Mouse (Mus musculus) embryonic facial prominence, embryonic 11.5 days (tissue): ENCODE results near the gene Htr2c. TPM values are rescaled to one million over a fixed set of nuclear protein-coding genes. Genes with fewer than 3 reads are reported as not detected.

ENCODE experiments used
- ATAC-seq: fragments of 200-750 bp; cut with Nextera tagmentation; replicated peaks from 2 replicates; pipeline ENCODE4 v1.8.0; 2017; ENCODE audit warnings: low read depth; ENCODE audit not compliant: insufficient number of reproducible peaks, low FRiP score, low TSS enrichment
- DNase-seq: peaks from one replicate; pipeline ENCODE4 v3.0.0-alpha.2; 2015; ENCODE audit warnings: low spot score
- H3K27ac ChIP-seq: fragments of 300-500 bp; sonication (generic); replicated peaks from 2 replicates; pipeline ENCODE4 v1.5.1; 2014; ENCODE audit warnings: mild to moderate bottlenecking, low read depth, low read length, control low read depth
- H3K27me3 ChIP-seq: fragments of 300-500 bp; sonication (generic); 2 replicates; pipeline ENCODE4 v1.6.1; 2014; ENCODE audit warnings: mild to moderate bottlenecking, low read length, moderate library complexity, mixed read lengths; ENCODE audit not compliant: control insufficient read depth, insufficient read depth
- H3K36me3 ChIP-seq: fragments of 300-500 bp; sonication (generic); replicated peaks from 2 replicates; pipeline ENCODE4 v1.6.1; 2014; ENCODE audit warnings: low read depth, mild to moderate bottlenecking, low read length, moderate library complexity, mixed read lengths; ENCODE audit not compliant: control insufficient read depth, insufficient read depth
- H3K4me1 ChIP-seq: fragments of 300-500 bp; sonication (generic); 2 replicates; pipeline ENCODE4 v1.6.1; 2014; ENCODE audit warnings: low read length, mixed read lengths; ENCODE audit not compliant: control insufficient read depth, insufficient read depth
- H3K4me2 ChIP-seq: fragments of 300-500 bp; sonication (generic); 2 replicates; pipeline ENCODE4 v1.6.1; 2014; ENCODE audit warnings: low read depth, mild to moderate bottlenecking, control low read depth, low read length, moderate library complexity
- H3K4me3 ChIP-seq: fragments of 300-500 bp; sonication (generic); 2 replicates; pipeline ENCODE4 v1.5.1; 2014; ENCODE audit warnings: low read depth, low read length, control low read depth
- H3K9ac ChIP-seq: fragments of 300-500 bp; sonication (generic); replicated peaks from 2 replicates; pipeline ENCODE4 v1.6.1; 2014; ENCODE audit warnings: mild to moderate bottlenecking, control low read depth, low read length
- H3K9me3 ChIP-seq: fragments of 300-500 bp; sonication (generic); replicated peaks from 2 replicates; pipeline ENCODE4 v1.6.1; 2016; ENCODE audit warnings: mild to moderate bottlenecking, low read length, inconsistent platforms, mixed read lengths; ENCODE audit not compliant: control insufficient read depth
- WGBS: fragments of 180-500 bp; shearing (Covaris S2); extraction: QIAGEN DNeasy Blood & Tissue Kit; methylation state at CpG from one replicate; pipeline ENCODE4 v1.1.7; 2014; 5-methylcytosine and 5-hydroxymethylcytosine counted together
- polyA plus RNA-seq: library from polyadenylated mRNA; unstranded; fragments of >200 nt; fragmentation: Nextera tagmentation; extraction: Ambion mirVana; gene quantifications from 2 replicates; pipeline ENCODE4 v1.2.1, GENCODE M21; 2014

The Htr2c gene
- polyA plus RNA-seq, 1 experiment from 2014 or later = not detected

DNA sequence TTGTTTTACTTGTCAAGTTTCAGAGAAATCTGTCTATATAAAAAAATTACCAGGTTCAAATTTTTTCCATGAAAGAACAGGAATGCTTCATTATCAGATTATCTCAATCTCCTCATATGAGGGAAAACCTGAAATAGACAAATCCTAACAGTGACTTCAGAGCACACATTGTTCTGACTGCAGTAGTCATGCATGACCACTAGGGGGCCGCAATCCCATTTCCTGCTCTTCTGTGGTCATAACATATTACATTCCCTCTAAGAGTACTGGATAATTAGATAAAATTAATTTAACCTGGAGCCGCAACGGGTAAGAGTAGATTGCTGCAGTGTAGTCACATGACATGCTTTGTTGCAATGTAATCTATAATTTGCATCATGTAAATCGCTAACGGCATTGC, 17.6 kb downstream of the Htr2c start:
- ATAC-seq = no peak
- H3K4me1 ChIP-seq = no peaks in the 10 kb centered on the region
- H3K36me3 ChIP-seq = no peaks in the 10 kb centered on the region
- peak; percentile 20 for DNase-seq
- no peak overlapping the region for H3K4me2 ChIP-seq
- no peaks in the 10 kb centered on the region for H3K9me3 ChIP-seq
- no peak overlapping the region for H3K4me3 ChIP-seq
- H3K27me3 ChIP-seq = no peaks in the 10 kb centered on the region
- no peak overlapping the region for H3K27ac ChIP-seq
- whole genome bisulfite sequencing = 56% methylated on average over 5 of the region's 5 CpGs
- H3K9ac ChIP-seq = no peak overlapping the region

DNA sequence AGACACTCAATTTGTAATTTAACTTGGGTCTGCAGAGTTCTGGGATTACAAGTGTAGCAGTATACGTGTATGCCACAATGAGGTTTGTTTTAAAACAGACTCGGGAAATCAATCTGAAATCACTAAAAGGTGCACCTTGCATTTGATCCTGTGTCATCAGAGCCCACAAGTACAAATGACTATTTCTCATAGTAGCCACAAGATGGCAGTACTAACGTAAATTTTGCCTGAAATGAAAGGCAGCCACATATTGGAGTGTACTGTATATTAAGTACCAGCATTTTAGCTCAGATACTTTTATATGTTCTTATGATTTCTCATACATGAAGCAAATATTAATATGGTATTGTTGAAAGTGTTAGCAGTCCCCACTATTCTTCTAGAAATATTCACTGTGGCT, 93.4 kb downstream of the Htr2c start:
- Histone ChIP-seq H3K9ac (no peak overlapping the region), H3K9me3 (no peaks in the 10 kb centered on the region), H3K4me2 (no peak overlapping the region), H3K27ac (no peak overlapping the region), H3K27me3 (no peaks in the 10 kb centered on the region), H3K4me3 (no peak overlapping the region), H3K36me3 (no peaks in the 10 kb centered on the region), H3K4me1 (no peaks in the 10 kb centered on the region)
- ATAC-seq (no peak), DNase-seq (peak; percentile 29)
- 22% methylated on average over 3 of the region's 3 CpGs for WGBS

DNA sequence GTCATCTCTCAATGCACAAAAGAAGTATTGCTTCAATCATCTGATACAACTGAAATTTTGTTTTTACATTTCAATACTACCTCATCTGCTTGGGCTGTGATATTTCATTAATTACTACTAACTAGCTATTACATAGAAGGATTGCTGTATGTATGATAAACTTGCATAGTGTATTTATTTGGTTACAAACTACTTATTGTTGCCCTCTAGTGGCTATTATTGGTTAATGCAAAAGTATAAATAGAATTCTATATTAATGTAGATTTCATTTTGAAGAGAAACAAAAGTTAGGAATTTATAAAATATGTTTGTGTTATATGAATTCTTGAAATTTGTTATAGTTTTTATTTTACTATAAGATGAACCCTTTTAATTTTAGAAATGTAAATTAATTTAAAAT, 109.3 kb downstream of the Htr2c start:
- ATAC-seq (no peak), DNase-seq (no peak)
- Histone ChIP-seq H3K9ac (no peak overlapping the region), H3K27ac (no peak overlapping the region), H3K27me3 (no peaks in the 10 kb centered on the region), H3K36me3 (no peaks in the 10 kb centered on the region), H3K9me3 (no peaks in the 10 kb centered on the region), H3K4me2 (no peak overlapping the region), H3K4me1 (no peaks in the 10 kb centered on the region), H3K4me3 (no peak overlapping the region)

DNA sequence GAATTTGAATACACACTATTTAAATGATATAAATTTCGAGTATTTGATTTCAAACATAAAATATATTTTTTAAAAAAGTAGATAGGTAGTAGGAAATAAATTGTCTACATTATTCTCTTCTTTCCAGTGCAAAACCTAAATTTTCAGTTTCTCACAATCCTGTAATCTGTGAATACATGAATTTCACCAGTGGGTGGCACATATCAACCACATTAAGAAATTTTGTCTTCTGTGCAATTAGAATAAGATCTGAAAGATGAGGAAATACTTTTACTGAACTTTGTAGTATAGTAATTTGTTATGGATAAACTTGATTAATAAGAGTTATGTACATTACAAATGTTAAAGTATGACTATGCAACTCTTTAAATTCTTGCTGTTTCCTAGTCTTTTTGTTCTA, 156.8 kb downstream of the Htr2c start:
- H3K27me3 ChIP-seq = no peaks in the 10 kb centered on the region
- H3K9ac ChIP-seq = no peak overlapping the region
- WGBS = 34% methylated on average over 1 of the region's 1 CpGs
- H3K4me2 ChIP-seq = no peak overlapping the region
- no peak overlapping the region for H3K27ac ChIP-seq
- H3K4me3 ChIP-seq = no peak overlapping the region
- ATAC-seq (no peak), DNase-seq (no peak)
- H3K9me3 ChIP-seq = no peaks in the 10 kb centered on the region
- no peaks in the 10 kb centered on the region for H3K36me3 ChIP-seq
- H3K4me1 ChIP-seq = no peaks in the 10 kb centered on the region

DNA sequence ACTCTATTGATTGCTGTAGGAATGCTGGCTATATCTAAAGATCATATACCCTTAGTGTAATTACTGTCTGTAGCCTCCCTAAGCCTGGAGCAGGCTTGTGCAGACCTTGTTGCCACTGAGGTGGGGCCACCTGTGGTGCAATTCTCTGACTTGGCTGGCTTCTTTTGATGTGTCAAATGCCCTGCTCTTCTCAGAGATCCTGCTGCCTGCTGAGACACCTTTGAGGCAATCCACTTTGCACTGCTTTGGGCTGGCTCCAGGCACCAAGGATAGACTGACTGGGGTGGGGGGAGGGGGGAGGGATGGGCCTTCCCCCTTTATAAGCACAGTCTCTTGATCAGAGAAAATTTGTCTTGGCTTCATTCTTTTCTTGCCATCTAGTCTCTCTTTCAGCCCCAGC, 252.9 kb downstream of the Htr2c start:
- Histone ChIP-seq H3K4me1 (no peaks in the 10 kb centered on the region), H3K36me3 (no peaks in the 10 kb centered on the region), H3K27ac (no peak overlapping the region), H3K9me3 (no peaks in the 10 kb centered on the region), H3K4me2 (no peak overlapping the region), H3K4me3 (no peak overlapping the region), H3K27me3 (no peaks in the 10 kb centered on the region), H3K9ac (no peak overlapping the region)
- DNase-seq (no peak), ATAC-seq (no peak)

DNA sequence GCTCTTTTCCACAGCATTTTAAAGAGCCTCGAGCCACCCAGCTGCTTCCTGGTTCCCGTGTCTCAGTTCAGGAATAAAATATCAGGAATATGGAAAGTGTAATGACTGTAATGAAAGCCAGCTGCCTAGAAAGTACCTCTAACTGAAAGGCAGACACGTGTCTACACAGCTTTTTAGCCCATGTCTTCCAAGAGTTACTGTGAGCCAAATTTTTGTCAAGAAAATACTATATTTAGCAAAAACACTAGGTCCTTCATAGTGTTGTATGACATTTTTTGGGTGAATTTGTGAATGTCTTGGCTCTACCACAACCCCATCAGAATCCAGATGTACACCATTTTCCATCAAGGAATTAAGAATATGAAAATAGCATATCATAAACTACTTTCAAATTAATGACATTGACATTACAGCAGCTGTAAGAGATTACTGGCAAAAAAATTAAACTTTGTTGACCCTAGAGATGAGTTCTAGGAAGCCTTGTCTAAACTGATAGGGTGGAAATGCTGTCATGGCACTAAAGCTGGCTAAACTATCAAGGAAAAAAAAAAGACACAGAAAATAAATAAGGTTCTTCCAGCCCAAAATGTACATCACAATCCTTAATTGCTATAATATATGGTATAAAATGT, 255.2 kb downstream of the Htr2c start:
- peak; percentile 42 for DNase-seq
- H3K4me2 ChIP-seq = no peak overlapping the region
- no peak overlapping the region for H3K9ac ChIP-seq
- no peaks in the 10 kb centered on the region for H3K9me3 ChIP-seq
- H3K27me3 ChIP-seq = no peaks in the 10 kb centered on the region
- no peak overlapping the region for H3K4me3 ChIP-seq
- H3K4me1 ChIP-seq = no peaks in the 10 kb centered on the region
- no peaks in the 10 kb centered on the region for H3K36me3 ChIP-seq
- 47% methylated on average over 3 of the region's 3 CpGs for WGBS
- no peak overlapping the region for H3K27ac ChIP-seq
- no peak for ATAC-seq

DNA sequence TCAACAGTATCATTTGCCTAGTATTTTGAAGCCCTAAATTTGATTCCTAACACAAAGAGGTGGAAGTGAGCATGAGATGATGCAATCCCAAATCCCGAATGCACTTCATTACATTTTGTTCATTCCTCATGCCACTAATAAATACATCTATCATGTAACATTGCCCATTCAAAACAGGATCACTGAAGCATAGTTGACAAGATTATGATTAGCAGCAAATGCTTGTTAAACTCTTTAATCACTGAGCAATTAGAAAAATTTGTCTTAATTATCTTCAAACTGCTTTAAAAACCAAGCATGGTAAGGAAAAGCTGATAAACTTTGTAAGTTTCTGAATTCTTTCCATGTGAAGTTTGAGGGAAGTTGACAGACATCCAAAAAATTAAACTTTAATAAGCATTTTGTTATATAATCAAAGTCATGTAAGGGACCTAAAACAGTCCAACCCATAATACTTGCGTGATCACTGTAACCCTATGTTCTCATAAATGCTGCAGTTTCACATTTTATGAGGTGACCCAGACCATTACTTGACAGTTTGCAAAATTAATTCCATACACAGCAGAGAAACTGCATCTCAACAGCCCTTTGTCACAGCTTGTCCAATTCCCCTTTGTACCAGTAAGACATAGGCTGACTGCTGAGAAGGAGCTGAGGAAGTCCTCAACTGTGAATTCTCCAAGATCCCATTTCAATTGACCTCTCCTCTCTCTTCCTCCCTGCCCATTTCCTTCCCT, 276.7 kb downstream of the Htr2c start:
- DNase-seq (no peak), ATAC-seq (no peak)
- H3K36me3 ChIP-seq = no peaks in the 10 kb centered on the region
- WGBS = 70% methylated on average over 2 of the region's 2 CpGs
- no peaks in the 10 kb centered on the region for H3K27me3 ChIP-seq
- H3K9ac ChIP-seq = no peak overlapping the region
- no peak overlapping the region for H3K4me3 ChIP-seq
- no peak overlapping the region for H3K4me2 ChIP-seq
- no peaks in the 10 kb centered on the region for H3K9me3 ChIP-seq
- H3K27ac ChIP-seq = no peak overlapping the region
- no peaks in the 10 kb centered on the region for H3K4me1 ChIP-seq
